Mouse (Mus musculus) kidney, adult 2 months (tissue): ENCODE measurements around the gene AB124611.

Source experiments
- CTCF ChIP-seq: fragments of 200-500 bp; conservative IDR thresholded peaks from 2 replicates; pipeline ENCODE4 v1.5.1; 2011; ENCODE audit warnings: low read depth, mild to moderate bottlenecking, control low read depth, low read length, moderate library complexity, mixed read lengths; ENCODE audit not compliant: insufficient read depth, insufficient read length
- POLR2A ChIP-seq: fragments of 200-500 bp; IDR thresholded peaks from one replicate; pipeline ENCODE4 v1.6.1; 2011; ENCODE audit warnings: low read depth, low read length, control low read depth

DNA sequence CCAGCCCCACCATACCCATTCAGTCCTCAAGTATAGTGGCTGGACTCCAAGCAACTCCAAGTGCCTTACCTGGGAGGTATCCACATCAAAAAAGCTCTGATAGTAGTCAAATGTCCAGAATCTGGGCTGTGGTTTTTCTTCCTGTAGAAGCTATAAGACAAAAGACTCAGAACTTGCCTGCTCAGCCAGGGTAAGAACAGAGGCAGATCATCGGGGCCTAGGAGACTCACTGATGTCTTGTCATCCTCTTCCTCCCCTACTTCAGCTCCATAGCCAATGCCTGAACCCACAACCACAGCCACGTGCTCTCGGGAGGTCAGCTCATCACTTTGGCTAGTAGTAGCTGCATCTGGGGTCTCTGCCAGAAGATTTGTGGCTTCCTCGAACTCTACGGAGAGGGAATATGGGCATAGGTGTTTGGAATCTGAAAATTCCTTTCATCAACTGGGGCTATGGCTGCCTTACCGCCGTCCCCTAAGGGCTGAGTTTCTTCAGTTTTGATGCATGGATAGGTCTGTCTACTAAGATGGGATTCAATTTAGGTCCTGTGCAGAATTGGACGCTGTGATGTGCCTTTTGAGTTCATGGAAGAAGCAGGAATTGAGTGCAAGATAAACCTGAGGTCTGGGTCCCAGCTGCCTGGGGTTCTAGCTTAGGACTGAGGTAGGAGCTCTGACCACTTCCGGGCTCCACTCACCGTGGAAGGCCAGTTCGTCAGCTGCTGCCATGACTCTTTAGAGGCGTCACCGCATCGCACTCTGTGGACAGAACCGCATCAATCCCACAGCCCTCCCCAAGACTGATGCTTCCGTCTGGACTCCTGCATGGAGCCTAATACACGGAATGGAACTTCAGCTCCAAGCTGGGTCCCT, 66.1 kb downstream of the AB124611 start:
- TF ChIP-seq CTCF (no peak), POLR2A (no peak)
